Mouse (Mus musculus) MEL (cell line): ENCODE measurements around the gene Mylk3. TPM values are rescaled to one million over a fixed set of nuclear protein-coding genes. Genes with fewer than 3 reads are reported as not detected.

ENCODE experiments used
- DNase-seq: peaks from one replicate; pipeline ENCODE4 v3.0.0; 2011; ENCODE audit warnings: low read depth, low spot score
- H3K27ac ChIP-seq: 2 replicates; pipeline ENCODE4 v1.5.1; 2012; ENCODE audit warnings: low read depth, mild to moderate bottlenecking, control low read depth, low read length, moderate library complexity; ENCODE audit not compliant: control insufficient read depth
- H3K27me3 ChIP-seq, 2 experiments: fragments of 150-350 bp in 1 of 2; sonication (generic) in 1 of 2; 2 replicates each; pipeline ENCODE4 v1.6.1; 2012; ENCODE audit warnings: low read length in 2 of 2, mild to moderate bottlenecking in 2 of 2, improper control_type of control experiment in 1 of 2, moderate library complexity in 1 of 2; ENCODE audit not compliant: insufficient read depth in 2 of 2, control insufficient read depth in 1 of 2
- H3K36me3 ChIP-seq, 2 experiments: 2 replicates each; pipeline ENCODE4 v1.6.1; 2012 to 2014; ENCODE audit warnings: low read length in 2 of 2, improper control_type of control experiment in 1 of 2, inconsistent platforms in 1 of 2, mild to moderate bottlenecking in 1 of 2; ENCODE audit not compliant: insufficient read depth in 2 of 2, control insufficient read depth in 1 of 2
- H3K4me1 ChIP-seq, 2 experiments: fragments of 150-350 bp in 1 of 2; sonication (generic) in 1 of 2; 2 replicates each; pipeline ENCODE4 v1.6.1; 2012; ENCODE audit warnings: low read length in 2 of 2, improper control_type of control experiment in 1 of 2, mild to moderate bottlenecking in 1 of 2; ENCODE audit not compliant: insufficient read depth in 2 of 2, control insufficient read depth in 1 of 2
- H3K4me3 ChIP-seq, 2 experiments: fragments of 150-350 bp in 1 of 2; sonication (generic) in 1 of 2; 2 replicates each; pipeline ENCODE4 v1.5.1; 2012; ENCODE audit warnings: low read depth in 2 of 2, low read length in 2 of 2, mild to moderate bottlenecking in 2 of 2, moderate library complexity in 2 of 2, control low read depth in 1 of 2, improper control_type of control experiment in 1 of 2; ENCODE audit not compliant: control insufficient read depth in 1 of 2, insufficient read depth in 1 of 2
- H3K79me2 ChIP-seq: 2 replicates; pipeline ENCODE4 v1.6.1; 2012; ENCODE audit warnings: mild to moderate bottlenecking, low read length, moderate library complexity; ENCODE audit not compliant: control insufficient read depth, poor library complexity, insufficient read depth
- H3K9ac ChIP-seq: 2 replicates; pipeline ENCODE4 v1.6.1; 2012; ENCODE audit warnings: low read depth, mild to moderate bottlenecking, control low read depth, low read length, moderate library complexity; ENCODE audit not compliant: control insufficient read depth, poor library complexity, severe bottlenecking
- H3K9me3 ChIP-seq: fragments of 150-350 bp; sonication (generic); replicated peaks from 2 replicates; pipeline ENCODE4 v1.6.1; 2012; ENCODE audit warnings: mild to moderate bottlenecking, low read length, improper control_type of control experiment, moderate library complexity; ENCODE audit not compliant: insufficient read depth
- BHLHE40 ChIP-seq: IDR thresholded peaks from 2 replicates; pipeline ENCODE4 v1.6.1; 2012; ENCODE audit warnings: low read depth, mild to moderate bottlenecking, inconsistent platforms, low read length, improper control_type of control experiment, borderline replicate concordance
- CTCF ChIP-seq, 3 experiments: IDR thresholded peaks in 2 of 3; conservative IDR thresholded peaks in 1 of 3; 2 replicates each; pipeline ENCODE4 v1.5.1; 2011 to 2012; ENCODE audit warnings: low read length in 3 of 3, low read depth in 2 of 3, mild to moderate bottlenecking in 2 of 3, improper control_type of control experiment in 1 of 3, inconsistent platforms in 1 of 3, mixed read lengths in 1 of 3, moderate library complexity in 1 of 3; ENCODE audit not compliant: control insufficient read depth in 1 of 3, insufficient read depth in 1 of 3, poor library complexity in 1 of 3, severe bottlenecking in 1 of 3
- ELF1 ChIP-seq: IDR thresholded peaks from 2 replicates; pipeline ENCODE4 v1.6.1; 2014; ENCODE audit warnings: low read depth, mild to moderate bottlenecking, inconsistent platforms, low read length, improper control_type of control experiment, moderate library complexity
- EP300 ChIP-seq, 2 experiments: IDR thresholded peaks; 2 replicates each; pipeline ENCODE4 v1.6.1; 2011; ENCODE audit warnings: improper control_type of control experiment in 2 of 2, low read length in 2 of 2, low read depth in 1 of 2, mild to moderate bottlenecking in 1 of 2
- ETS1 ChIP-seq: IDR thresholded peaks from 2 replicates; pipeline ENCODE4 v1.6.1; 2012; ENCODE audit warnings: low read depth, mild to moderate bottlenecking, inconsistent platforms, low read length, improper control_type of control experiment, moderate library complexity
- GATA1 ChIP-seq: IDR thresholded peaks from 2 replicates; pipeline ENCODE4 v1.6.1; 2011; ENCODE audit warnings: low read depth, low read length, improper control_type of control experiment
- HCFC1 ChIP-seq: IDR thresholded peaks from 2 replicates; pipeline ENCODE4 v1.6.1; 2012; ENCODE audit warnings: low read depth, mild to moderate bottlenecking, inconsistent platforms, low read length, improper control_type of control experiment, moderate library complexity
- JUND ChIP-seq: IDR thresholded peaks from 2 replicates; pipeline ENCODE4 v1.6.1; 2011; ENCODE audit warnings: low read depth, mild to moderate bottlenecking, improper control_type of control experiment, low read length
- MAFK ChIP-seq: IDR thresholded peaks from 2 replicates; pipeline ENCODE4 v1.6.1; 2011; ENCODE audit warnings: low read depth, mild to moderate bottlenecking, low read length, improper control_type of control experiment, borderline replicate concordance
- MAX ChIP-seq: IDR thresholded peaks from 2 replicates; pipeline ENCODE4 v1.6.1; 2011; ENCODE audit warnings: low read length, improper control_type of control experiment
- MXI1 ChIP-seq: IDR thresholded peaks from 2 replicates; pipeline ENCODE4 v1.6.1; 2011; ENCODE audit warnings: mild to moderate bottlenecking, low read depth, low read length, improper control_type of control experiment
- MYB ChIP-seq: IDR thresholded peaks from 2 replicates; pipeline ENCODE4 v1.6.1; 2011; ENCODE audit warnings: mild to moderate bottlenecking, low read depth, low read length, improper control_type of control experiment
- MYC ChIP-seq: IDR thresholded peaks from 2 replicates; pipeline ENCODE4 v1.6.1; 2011; ENCODE audit warnings: low read depth, mild to moderate bottlenecking, low read length, improper control_type of control experiment, moderate library complexity
- NELFE ChIP-seq: IDR thresholded peaks from 2 replicates; pipeline ENCODE4 v1.6.1; 2011; ENCODE audit warnings: low read depth, low read length, improper control_type of control experiment
- NRF1 ChIP-seq: IDR thresholded peaks from 2 replicates; pipeline ENCODE4 v1.6.1; 2014; ENCODE audit warnings: low read depth, mild to moderate bottlenecking, inconsistent platforms, low read length, improper control_type of control experiment, moderate library complexity; ENCODE audit not compliant: poor library complexity, insufficient read depth, severe bottlenecking
- POLR2A ChIP-seq, 2 experiments: IDR thresholded peaks; 2 replicates each; pipeline ENCODE4 v1.6.1; 2011 to 2012; ENCODE audit warnings: low read length in 2 of 2, mild to moderate bottlenecking in 2 of 2, control low read depth in 1 of 2, improper control_type of control experiment in 1 of 2, low read depth in 1 of 2, moderate library complexity in 1 of 2; ENCODE audit not compliant: control insufficient read depth in 1 of 2, insufficient read depth in 1 of 2, poor library complexity in 1 of 2
- SMC3 ChIP-seq: IDR thresholded peaks from 2 replicates; pipeline ENCODE4 v1.6.1; 2011; ENCODE audit warnings: low read depth, low read length, improper control_type of control experiment
- TAL1 ChIP-seq: IDR thresholded peaks from 2 replicates; pipeline ENCODE4 v1.6.1; 2012; ENCODE audit warnings: mild to moderate bottlenecking, inconsistent platforms, low read length, moderate library complexity, mixed read lengths
- TCF12 ChIP-seq: IDR thresholded peaks from 2 replicates; pipeline ENCODE4 v1.6.1; 2014; ENCODE audit warnings: low read depth, mild to moderate bottlenecking, inconsistent platforms, low read length, improper control_type of control experiment, moderate library complexity
- UBTF ChIP-seq: IDR thresholded peaks from 2 replicates; pipeline ENCODE4 v1.6.1; 2012; ENCODE audit warnings: low read depth, mild to moderate bottlenecking, inconsistent platforms, low read length, improper control_type of control experiment, moderate library complexity, borderline replicate concordance; ENCODE audit not compliant: insufficient read depth
- USF1 ChIP-seq: IDR thresholded peaks from 2 replicates; pipeline ENCODE4 v1.6.1; 2014; ENCODE audit warnings: low read depth, mild to moderate bottlenecking, inconsistent platforms, low read length, improper control_type of control experiment, moderate library complexity
- ZNF384 ChIP-seq: IDR thresholded peaks from 2 replicates; pipeline ENCODE4 v1.6.1; 2012; ENCODE audit warnings: low read depth, mild to moderate bottlenecking, inconsistent platforms, low read length, improper control_type of control experiment
- polyA plus RNA-seq, 2 experiments: library from polyadenylated mRNA; stranded (reverse) in 1 of 2; unstranded in 1 of 2; fragments of >175 nt in 1 of 2; fragments of >200 nt in 1 of 2; gene quantifications; 2 replicates each; pipeline versions ENCODE4 v1.2.1 to v1.2.4; 2012; ENCODE audit warnings: low replicate concordance in 2 of 2, low read depth in 1 of 2; ENCODE audit not compliant: insufficient read length in 2 of 2, insufficient read depth in 1 of 2, missing spikeins in 1 of 2
- total RNA-seq: library from RNA; depleted of rRNA; stranded (reverse); fragments of 300-350 nt; gene quantifications from 2 replicates; pipeline ENCODE4 v1.2.3, GENCODE M21; 2012

Gene Mylk3
- total and polyA plus RNA-seq, 3 experiments = 9.5 to 10.4 TPM; not detected in 1

GRCm38 (mm10) chr8:85374286-85374685 lies 11.9 kb downstream of the Mylk3 start:
- Histone ChIP-seq H3K9ac (no peak overlapping the region), H3K27me3 (no peaks in the 10 kb centered on the region), H3K27ac (no peak overlapping the region), H3K9me3 (no peaks in the 10 kb centered on the region), H3K79me2 (no peaks in the 10 kb centered on the region), H3K4me3 (no peak overlapping the region), H3K4me1 (peaks cover 12 to 28% of the 10 kb centered on the region in 2 experiments), H3K36me3 (peaks cover 0 to 26% of the 10 kb centered on the region in 2 experiments; a peak in 2 of 4 replicates)
- DNase-seq = no peak
- TF ChIP-seq CTCF (IDR thresholded peaks at IDR 0.05 in 2 of 3, conservative IDR thresholded peaks at IDR 0.05 in 1 of 3; ENCODE audit: control insufficient read depth in 1 of 3, insufficient read depth in 1 of 3, low read depth in 2 of 3, low read length in 3 of 3, poor library complexity in 1 of 3, severe bottlenecking in 1 of 3) = no peak
- TF ChIP-seq POLR2A (IDR thresholded peaks at IDR 0.05; ENCODE audit: control insufficient read depth in 1 of 2, insufficient read depth in 1 of 2, low read depth in 1 of 2, low read length in 2 of 2, poor library complexity in 1 of 2) = no peak
- no peak for TF ChIP-seq MYB
- no peak for TF ChIP-seq NELFE
- no peak for TF ChIP-seq JUND

- Histone ChIP-seq H3K27ac (no peak overlapping the region), H3K79me2 (no peaks in the 10 kb centered on the region), H3K36me3 (peaks cover 0 to 22% of the 10 kb centered on the region in 2 experiments; a peak in 2 of 4 replicates)
These were observed 12.6 kb downstream of the Mylk3 start for GRCm38 (mm10) chr8:85373435-85374039.

GRCm38 (mm10) chr8:85372465-85372839 lies 13.7 kb downstream of the Mylk3 start:
- no peaks in the 10 kb centered on the region for H3K27me3 ChIP-seq
- H3K36me3 ChIP-seq = peaks cover 0 to 18% of the 10 kb centered on the region in 2 experiments; a peak in 2 of 4 replicates

More at GRCm38 (mm10) chr8:85373435-85374039, 12.6 kb downstream of the Mylk3 start:
- DNase-seq = no peak
- no peaks in the 10 kb centered on the region for H3K9me3 ChIP-seq
- no peak for TF ChIP-seq SMC3
- TF ChIP-seq NRF1 = no peak
- H3K4me3 ChIP-seq = no peak overlapping the region
- no peaks in the 10 kb centered on the region for H3K27me3 ChIP-seq
- H3K9ac ChIP-seq = no peak overlapping the region
- H3K4me1 ChIP-seq = peaks cover 12 to 21% of the 10 kb centered on the region in 2 experiments

More at GRCm38 (mm10) chr8:85372465-85372839, 13.7 kb downstream of the Mylk3 start:
- H3K27ac ChIP-seq = peak overlapping the region; percentile 47
- no peaks in the 10 kb centered on the region for H3K9me3 ChIP-seq
- peak; percentile 34 for DNase-seq
- no peak overlapping the region for H3K4me3 ChIP-seq
- TF ChIP-seq ETS1 = peak; percentile 49; the same call in 1 of the 2 replicates
- no peak for TF ChIP-seq ELF1
- TF ChIP-seq NELFE = no peak
- TF ChIP-seq BHLHE40 = no peak
- TF ChIP-seq CTCF (IDR thresholded peaks at IDR 0.05 in 2 of 3, conservative IDR thresholded peaks at IDR 0.05 in 1 of 3; ENCODE audit: control insufficient read depth in 1 of 3, insufficient read depth in 1 of 3, low read depth in 2 of 3, low read length in 3 of 3, poor library complexity in 1 of 3, severe bottlenecking in 1 of 3) = no peak
- no peak for TF ChIP-seq UBTF
- TF ChIP-seq TAL1 = no peak
- TF ChIP-seq TCF12 = 0 out of 2 replicates have a peak, but pooled peaks have one; percentile 35
- TF ChIP-seq GATA1 = peak; percentile 68
- TF ChIP-seq HCFC1 = no peak
- TF ChIP-seq ZNF384 = peak; percentile 66
- no peak for TF ChIP-seq MYC
- TF ChIP-seq EP300 (IDR thresholded peaks at IDR 0.05; ENCODE audit: low read depth in 1 of 2, low read length in 2 of 2) = peak; percentile 69
- TF ChIP-seq NRF1 = no peak
- no peak for TF ChIP-seq MAFK
- TF ChIP-seq USF1 = no peak
- no peak for TF ChIP-seq MXI1
- no peak for TF ChIP-seq MAX
- TF ChIP-seq, all 39 proteins: peak for 5
- H3K79me2 ChIP-seq = no peaks in the 10 kb centered on the region
- H3K9ac ChIP-seq = no peak overlapping the region
- peaks cover 12 to 18% of the 10 kb centered on the region in 2 experiments for H3K4me1 ChIP-seq
